Mouse (Mus musculus) midbrain, embryonic 10.5 days (tissue): Measurements from ENCODE around the gene Cmya5. TPM values are rescaled to one million over a fixed set of nuclear protein-coding genes. Genes with fewer than 3 reads are reported as not detected.

Source experiments
- DNase-seq: peaks from one replicate; pipeline ENCODE4 v3.0.0-alpha.2; 2017; ENCODE audit warnings: low spot score
- H3K27ac ChIP-seq: fragments of 300-500 bp; sonication (generic); replicated peaks from 2 replicates; pipeline ENCODE4 v1.5.1; 2016; ENCODE audit warnings: mild to moderate bottlenecking
- H3K27me3 ChIP-seq: fragments of 300-500 bp; sonication (generic); 2 replicates; pipeline ENCODE4 v1.6.1; 2016; ENCODE audit warnings: low read depth, mild to moderate bottlenecking; ENCODE audit not compliant: poor library complexity, severe bottlenecking
- H3K36me3 ChIP-seq: fragments of 300-500 bp; sonication (generic); 2 replicates; pipeline ENCODE4 v1.6.1; 2016; ENCODE audit warnings: mild to moderate bottlenecking, moderate library complexity
- H3K4me1 ChIP-seq: fragments of 300-500 bp; sonication (generic); 2 replicates; pipeline ENCODE4 v1.6.1; 2016
- H3K4me3 ChIP-seq: fragments of 300-500 bp; sonication (generic); 2 replicates; pipeline ENCODE4 v1.5.1; 2016; ENCODE audit warnings: mild to moderate bottlenecking, moderate library complexity
- H3K9me3 ChIP-seq: fragments of 300-500 bp; sonication (generic); replicated peaks from 2 replicates; pipeline ENCODE4 v1.6.1; 2016; ENCODE audit warnings: mild to moderate bottlenecking
- WGBS: fragments of 180-500 bp; shearing (Covaris S2); methylation state at CpG from one replicate; pipeline ENCODE4 v1.1.7; 2016; 5-methylcytosine and 5-hydroxymethylcytosine counted together
- polyA plus RNA-seq: library from polyadenylated mRNA; unstranded; fragments of >200 nt; fragmentation: Nextera tagmentation; extraction: Ambion mirVana; gene quantifications from 2 replicates; pipeline ENCODE4 v1.2.1, GENCODE M21; 2016

The Cmya5 gene
- polyA plus RNA-seq, 1 experiment from 2014 or later = 0.04 TPM

- Histone ChIP-seq H3K4me3 (no peak overlapping the region), H3K4me1 (no peaks in the 10 kb centered on the region), H3K27ac (no peak overlapping the region), H3K27me3 (no peaks in the 10 kb centered on the region), H3K9me3 (peaks cover 9% of the 10 kb centered on the region; the same call in 1 of the 2 replicates), H3K36me3 (no peaks in the 10 kb centered on the region)
- 76% methylated on average over 4 of the region's 4 CpGs for WGBS
- no peak for DNase-seq
These were observed 115.2 kb downstream of the Cmya5 start for GRCm38 (mm10) chr13:93029337-93029736.

GRCm38 (mm10) chr13:93024837-93025236 is 119.7 kb downstream of the Cmya5 start:
- Histone ChIP-seq H3K27ac (no peak overlapping the region), H3K4me1 (no peaks in the 10 kb centered on the region), H3K36me3 (no peaks in the 10 kb centered on the region), H3K9me3 (peaks cover 9% of the 10 kb centered on the region; the same call in 1 of the 2 replicates), H3K27me3 (no peaks in the 10 kb centered on the region), H3K4me3 (no peak overlapping the region)
- no peak for DNase-seq
- 69% methylated on average over 2 of the region's 2 CpGs for WGBS

DNA sequence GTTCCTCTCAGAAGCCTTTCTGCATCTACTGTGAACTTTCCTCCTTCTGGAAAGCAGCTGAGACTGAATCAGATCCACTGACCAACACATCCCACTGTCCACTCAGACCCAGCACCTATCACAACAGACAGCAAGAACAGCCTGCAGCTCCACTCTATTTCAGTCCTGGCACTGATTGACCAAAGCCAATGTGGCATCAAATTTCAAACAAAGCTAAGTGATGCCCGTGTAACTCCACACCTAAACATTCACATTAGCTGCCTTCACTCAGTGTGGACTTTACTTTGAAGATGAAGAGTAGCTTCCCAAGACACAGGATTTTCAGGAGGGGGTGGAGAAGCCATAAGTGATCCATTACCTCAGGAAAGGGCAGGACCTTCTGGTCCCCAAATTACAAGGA is 122.4 kb downstream of the Cmya5 start:
- Histone ChIP-seq H3K36me3 (no peaks in the 10 kb centered on the region), H3K9me3 (no peaks in the 10 kb centered on the region), H3K4me3 (no peak overlapping the region), H3K27me3 (no peaks in the 10 kb centered on the region), H3K27ac (no peak overlapping the region), H3K4me1 (no peaks in the 10 kb centered on the region)
- DNase-seq = no peak
- WGBS = 71% methylated on average over 1 of the region's 1 CpGs

DNA sequence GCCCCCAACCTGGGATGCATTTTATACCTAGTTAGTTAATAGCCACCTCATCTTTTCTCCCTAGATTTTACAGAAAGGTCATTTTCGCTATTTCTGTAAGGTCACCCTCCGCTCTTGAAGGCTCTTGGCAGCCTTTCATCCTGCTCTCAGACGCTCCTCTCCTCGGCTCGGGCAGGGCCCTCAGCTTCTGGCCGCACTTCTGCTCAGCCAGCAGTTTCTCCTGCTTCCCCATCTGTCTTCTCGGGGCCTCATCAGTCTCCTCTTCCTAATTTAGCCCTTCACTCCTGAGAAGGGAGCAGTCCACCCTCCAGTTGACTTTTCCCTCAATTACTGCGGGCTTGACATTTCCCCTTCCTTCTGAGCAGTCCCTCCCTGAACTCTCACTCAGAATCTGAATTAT is 131.6 kb downstream of the Cmya5 start:
- no peaks in the 10 kb centered on the region for H3K4me1 ChIP-seq
- H3K4me3 ChIP-seq = no peak overlapping the region
- no peak for DNase-seq
- H3K9me3 ChIP-seq = no peaks in the 10 kb centered on the region
- H3K27me3 ChIP-seq = no peaks in the 10 kb centered on the region
- no peak overlapping the region for H3K27ac ChIP-seq
- no peaks in the 10 kb centered on the region for H3K36me3 ChIP-seq
- WGBS = 88% methylated on average over 8 of the region's 8 CpGs

- Histone ChIP-seq H3K9me3 (no peaks in the 10 kb centered on the region), H3K27ac (no peak overlapping the region), H3K36me3 (no peaks in the 10 kb centered on the region), H3K4me1 (no peaks in the 10 kb centered on the region), H3K4me3 (no peak overlapping the region), H3K27me3 (no peaks in the 10 kb centered on the region)
- WGBS = 84% methylated on average over 4 of the region's 4 CpGs
- DNase-seq = no peak
These were observed 133.2 kb downstream of the Cmya5 start for GRCm38 (mm10) chr13:93011315-93011714.

DNA sequence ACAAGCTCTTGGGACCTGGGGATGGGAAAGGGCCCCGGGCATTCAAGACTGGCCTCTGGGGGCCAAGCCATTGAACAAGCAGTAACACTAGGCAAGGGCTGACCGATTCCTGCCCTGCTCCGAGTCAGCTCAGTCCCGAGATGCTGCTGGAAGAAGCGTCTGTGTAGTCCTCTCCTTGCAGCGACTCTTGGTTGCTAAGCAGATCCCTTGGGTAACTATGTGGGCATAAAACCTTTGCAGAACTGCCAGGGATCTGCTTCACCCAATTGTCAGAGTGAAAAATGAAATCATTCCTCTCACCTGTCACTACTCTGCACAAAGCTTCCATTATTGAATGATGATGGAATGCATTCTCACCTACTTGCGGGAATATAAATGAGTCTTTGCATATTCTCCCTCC is 134.0 kb downstream of the Cmya5 start:
- Histone ChIP-seq H3K9me3 (no peaks in the 10 kb centered on the region), H3K36me3 (no peaks in the 10 kb centered on the region), H3K4me1 (no peaks in the 10 kb centered on the region), H3K4me3 (no peak overlapping the region), H3K27ac (no peak overlapping the region), H3K27me3 (no peaks in the 10 kb centered on the region)
- 86% methylated on average over 7 of the region's 7 CpGs for WGBS
- no peak for DNase-seq

- Histone ChIP-seq H3K4me1 (no peaks in the 10 kb centered on the region), H3K27me3 (no peaks in the 10 kb centered on the region), H3K27ac (no peak overlapping the region), H3K4me3 (no peak overlapping the region), H3K36me3 (no peaks in the 10 kb centered on the region), H3K9me3 (no peaks in the 10 kb centered on the region)
- 81% methylated on average over 4 of the region's 4 CpGs for WGBS
- DNase-seq = no peak
These were observed 137.4 kb downstream of the Cmya5 start for GRCm38 (mm10) chr13:93007078-93007477.

- H3K4me1 ChIP-seq = no peaks in the 10 kb centered on the region
- H3K27me3 ChIP-seq = no peaks in the 10 kb centered on the region
- no peaks in the 10 kb centered on the region for H3K36me3 ChIP-seq
- no peak for DNase-seq
- no peaks in the 10 kb centered on the region for H3K9me3 ChIP-seq
- H3K4me3 ChIP-seq = no peak overlapping the region
- WGBS = 84% methylated on average over 4 of the region's 4 CpGs
- H3K27ac ChIP-seq = no peak overlapping the region
These were observed 138.2 kb downstream of the Cmya5 start for GRCm38 (mm10) chr13:93006347-93006746.

GRCm38 (mm10) chr13:93004003-93004402 is 140.5 kb downstream of the Cmya5 start:
- Histone ChIP-seq H3K27me3 (no peaks in the 10 kb centered on the region), H3K36me3 (no peaks in the 10 kb centered on the region), H3K4me1 (no peaks in the 10 kb centered on the region), H3K9me3 (no peaks in the 10 kb centered on the region), H3K27ac (no peak overlapping the region), H3K4me3 (no peak overlapping the region)
- DNase-seq = no peak
- WGBS = 85% methylated on average over 6 of the region's 6 CpGs

DNA sequence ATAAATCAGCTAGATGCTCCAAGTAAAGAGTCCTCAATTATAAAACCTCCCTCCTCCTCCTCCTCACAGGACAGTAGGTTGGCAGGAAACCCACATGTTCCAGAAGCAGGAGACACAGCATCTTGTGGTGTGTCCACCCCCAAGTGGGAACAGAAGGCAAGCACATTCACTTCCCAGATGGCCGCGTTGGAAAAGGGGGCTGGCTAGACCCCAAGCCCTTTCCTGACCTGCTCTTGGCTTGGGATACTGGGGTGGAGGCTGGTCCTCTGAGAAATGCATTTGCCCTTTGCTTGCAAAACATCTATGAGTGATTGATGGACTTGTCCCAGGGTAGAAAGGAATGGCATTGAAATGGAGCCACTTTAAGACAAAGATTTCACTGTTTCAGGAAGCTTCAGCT is 142.1 kb downstream of the Cmya5 start:
- Histone ChIP-seq H3K36me3 (no peaks in the 10 kb centered on the region), H3K9me3 (no peaks in the 10 kb centered on the region), H3K27me3 (no peaks in the 10 kb centered on the region), H3K27ac (no peak overlapping the region), H3K4me1 (no peaks in the 10 kb centered on the region), H3K4me3 (no peak overlapping the region)
- 91% methylated on average over 2 of the region's 2 CpGs for WGBS
- DNase-seq = no peak

DNA sequence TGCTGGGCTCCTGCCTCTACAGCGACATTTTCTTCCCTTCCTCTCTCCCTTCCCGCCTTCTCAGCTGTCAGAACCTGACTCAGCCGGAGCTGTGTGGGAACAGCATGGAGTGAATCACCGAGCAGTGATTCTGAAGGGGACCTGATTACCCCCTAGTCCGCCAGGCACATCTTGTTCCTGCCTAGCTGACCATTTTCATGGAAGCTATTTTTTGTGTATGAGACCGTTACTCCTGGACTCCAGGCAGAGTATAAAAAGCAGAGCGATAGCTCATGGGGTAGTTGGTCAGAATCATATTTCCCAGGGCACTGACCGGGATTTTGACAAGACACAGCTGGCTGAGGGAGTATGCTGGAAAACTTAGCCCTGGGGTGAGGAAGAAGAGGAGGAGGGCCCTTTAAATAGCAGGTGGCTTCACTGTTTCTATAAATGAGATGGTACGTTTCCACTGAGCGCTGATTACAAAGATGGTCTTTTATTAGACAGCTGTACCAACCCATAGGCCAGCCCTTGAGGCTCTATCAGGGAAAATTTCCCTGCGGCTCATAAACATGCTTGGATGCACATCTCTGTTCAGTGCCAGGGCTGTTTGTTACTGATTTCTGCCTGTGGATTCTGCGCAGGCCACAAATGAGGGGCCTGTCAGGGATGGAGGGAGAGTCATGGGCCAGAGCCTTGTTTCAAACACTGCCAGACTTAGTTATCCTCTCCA is 143.7 kb downstream of the Cmya5 start:
- Histone ChIP-seq H3K27me3 (no peaks in the 10 kb centered on the region), H3K4me3 (no peak overlapping the region), H3K27ac (no peak overlapping the region), H3K36me3 (no peaks in the 10 kb centered on the region), H3K9me3 (no peaks in the 10 kb centered on the region), H3K4me1 (no peaks in the 10 kb centered on the region)
- DNase-seq = no peak
- 86% methylated on average over 12 of the region's 12 CpGs for WGBS

DNA sequence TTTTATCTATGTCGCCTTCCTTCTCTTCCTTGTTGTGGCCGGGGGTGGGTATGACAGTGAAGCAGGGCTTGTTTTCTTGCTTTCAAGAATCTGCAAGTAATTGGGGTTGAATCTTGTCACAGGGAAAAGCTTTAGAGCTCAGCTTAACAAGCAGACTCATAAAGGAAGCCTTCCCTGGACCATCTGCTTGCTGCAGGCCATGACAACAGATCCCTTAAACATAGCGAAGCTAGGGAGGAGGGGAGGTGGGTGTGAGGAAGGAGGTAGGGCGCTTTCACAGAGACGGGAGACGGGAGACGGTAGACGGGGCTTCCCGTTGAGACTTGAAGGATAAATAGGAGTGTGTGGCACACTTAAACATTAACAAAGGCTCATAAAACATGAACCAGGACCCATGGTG is 144.7 kb downstream of the Cmya5 start:
- Histone ChIP-seq H3K9me3 (no peaks in the 10 kb centered on the region), H3K27me3 (no peaks in the 10 kb centered on the region), H3K4me3 (no peak overlapping the region), H3K27ac (no peak overlapping the region), H3K4me1 (no peaks in the 10 kb centered on the region), H3K36me3 (no peaks in the 10 kb centered on the region)
- DNase-seq = no peak
- 80% methylated on average over 9 of the region's 9 CpGs for WGBS

DNA sequence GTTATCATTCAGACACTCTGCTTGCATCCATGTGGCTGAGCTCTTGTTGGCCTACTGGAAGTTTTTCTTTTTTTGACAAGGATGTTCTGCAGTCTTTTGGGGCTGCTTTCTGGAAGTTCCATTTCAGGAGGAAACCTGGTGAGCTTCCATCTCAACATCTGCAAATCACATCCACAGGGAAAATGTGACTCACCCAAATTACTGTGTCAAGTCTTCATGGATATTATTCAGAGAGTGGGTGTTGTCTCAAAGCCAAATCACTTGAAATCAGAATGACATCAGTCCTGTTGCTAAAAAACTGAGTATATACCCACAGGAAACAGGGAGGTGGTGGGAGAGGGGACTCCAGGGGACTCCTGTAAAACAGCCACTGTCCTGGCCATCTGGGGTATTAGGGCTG is 149.8 kb downstream of the Cmya5 start:
- Histone ChIP-seq H3K27ac (no peak overlapping the region), H3K4me1 (no peaks in the 10 kb centered on the region), H3K9me3 (no peaks in the 10 kb centered on the region), H3K36me3 (no peaks in the 10 kb centered on the region), H3K27me3 (no peaks in the 10 kb centered on the region), H3K4me3 (no peak overlapping the region)
- no peak for DNase-seq

GRCm38 (mm10) chr13:92992823-92993222 is 151.7 kb downstream of the Cmya5 start:
- no peak overlapping the region for H3K4me3 ChIP-seq
- H3K4me1 ChIP-seq = no peaks in the 10 kb centered on the region
- 0 out of 2 replicates have a peak, but pooled peaks cover 2% of the 10 kb centered on the region for H3K27me3 ChIP-seq
- DNase-seq = no peak
- H3K36me3 ChIP-seq = no peaks in the 10 kb centered on the region
- H3K9me3 ChIP-seq = no peaks in the 10 kb centered on the region
- WGBS = 80% methylated on average over 5 of the region's 5 CpGs
- no peak overlapping the region for H3K27ac ChIP-seq
